Mouse (Mus musculus): ENCODE measurements around the gene Rps29.

GRCm38 (mm10) chr12:69181800-69182199 is 22.8 kb upstream of the Rps29 start:
- TF ChIP-seq POLR2A (IDR thresholded peaks at IDR 0.05; ENCODE audit: insufficient read length, low read depth) = no peak
- TF ChIP-seq TCF12 (IDR thresholded peaks at IDR 0.05; ENCODE audit: insufficient read depth, poor library complexity, severe bottlenecking) = no peak
- TF ChIP-seq MAX (IDR thresholded peaks at IDR 0.05; ENCODE audit: low read depth) = no peak
- no peak for TF ChIP-seq TCF3 (IDR thresholded peaks at IDR 0.05; ENCODE audit: insufficient read length, low read depth)
- TF ChIP-seq POLR2AphosphoS2 (IDR thresholded peaks at IDR 0.05; ENCODE audit: insufficient read length, low read depth) = peak; percentile 54
- no peak for TF ChIP-seq MYOG (IDR thresholded peaks at IDR 0.05; ENCODE audit: control insufficient read depth in 1 of 3, insufficient read depth in 1 of 3, insufficient read length in 2 of 3, low read depth in 2 of 3)
- TF ChIP-seq USF1 (IDR thresholded peaks at IDR 0.05; ENCODE audit: low read depth) = no peak
- TF ChIP-seq CEBPB (IDR thresholded peaks at IDR 0.05; ENCODE audit: insufficient read depth, poor library complexity, severe bottlenecking) = no peak
- TF ChIP-seq E2F4 (IDR thresholded peaks at IDR 0.05; ENCODE audit: insufficient read depth) = no peak
- TF ChIP-seq MYOD1 (IDR thresholded peaks at IDR 0.05; ENCODE audit: control insufficient read depth in 1 of 3, insufficient read length in 2 of 3, low read depth in 2 of 3) = no peak

All from myocyte (in vitro differentiated cells).